14 mouse cellular contexts compared by ENCODE assay signal in the genomic region with DNA sequence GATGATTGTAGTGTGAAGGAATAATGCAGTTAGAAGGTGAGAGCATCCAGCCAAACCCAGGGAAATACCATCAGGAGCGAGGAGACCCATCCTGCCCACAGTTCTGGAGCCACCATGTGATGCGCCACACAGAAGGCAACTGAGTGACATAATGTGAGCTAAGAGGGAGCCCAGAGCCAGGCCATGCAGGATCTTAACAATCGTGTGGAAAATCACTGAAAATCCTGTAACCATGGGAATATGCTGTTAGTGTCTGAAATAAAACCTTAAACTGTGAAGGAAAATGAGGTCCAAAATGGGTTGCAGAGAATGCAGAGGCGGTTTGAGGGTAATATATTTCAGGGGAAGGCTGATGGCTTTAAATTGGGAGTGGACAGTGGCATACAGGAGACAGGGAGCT. TPM values are rescaled to one million over a fixed set of nuclear protein-coding genes. Genes with fewer than 3 reads are reported as not detected.
"Had no signal": no experiment of that assay in that cellular context is flagged by ENCODE, and none has a peak within 500 bp of the region (broad histone marks: within the 10 kb centered on the region; RNA-seq: fewer than 3 reads in every experiment).

No protein-coding gene starts in this region.

- DNase-seq: kidney, adult 11 months; kidney, adult 8-10 months; kidney, postnatal 10 days; kidney, postnatal 36 days; liver, embryonic 13.5 days; lung, adult 2 months; lung, postnatal 14 days; lung, postnatal 4 days; midbrain, embryonic 14.5 days; thymus, adult 2 months; thymus, postnatal 14 days; thymus, postnatal 4 days had no signal

RNA-seq across cellular contexts. Expression of gene Pik3c2g, which starts 31.8 kb away (rescaled TPM):
- total RNA-seq: megakaryocyte progenitor cell, adult 5-6 weeks; megakaryocyte-erythroid progenitor cell, adult 5-6 weeks had no signal
